Mouse (Mus musculus): Measurements from ENCODE around the gene Tmem51.

DNA sequence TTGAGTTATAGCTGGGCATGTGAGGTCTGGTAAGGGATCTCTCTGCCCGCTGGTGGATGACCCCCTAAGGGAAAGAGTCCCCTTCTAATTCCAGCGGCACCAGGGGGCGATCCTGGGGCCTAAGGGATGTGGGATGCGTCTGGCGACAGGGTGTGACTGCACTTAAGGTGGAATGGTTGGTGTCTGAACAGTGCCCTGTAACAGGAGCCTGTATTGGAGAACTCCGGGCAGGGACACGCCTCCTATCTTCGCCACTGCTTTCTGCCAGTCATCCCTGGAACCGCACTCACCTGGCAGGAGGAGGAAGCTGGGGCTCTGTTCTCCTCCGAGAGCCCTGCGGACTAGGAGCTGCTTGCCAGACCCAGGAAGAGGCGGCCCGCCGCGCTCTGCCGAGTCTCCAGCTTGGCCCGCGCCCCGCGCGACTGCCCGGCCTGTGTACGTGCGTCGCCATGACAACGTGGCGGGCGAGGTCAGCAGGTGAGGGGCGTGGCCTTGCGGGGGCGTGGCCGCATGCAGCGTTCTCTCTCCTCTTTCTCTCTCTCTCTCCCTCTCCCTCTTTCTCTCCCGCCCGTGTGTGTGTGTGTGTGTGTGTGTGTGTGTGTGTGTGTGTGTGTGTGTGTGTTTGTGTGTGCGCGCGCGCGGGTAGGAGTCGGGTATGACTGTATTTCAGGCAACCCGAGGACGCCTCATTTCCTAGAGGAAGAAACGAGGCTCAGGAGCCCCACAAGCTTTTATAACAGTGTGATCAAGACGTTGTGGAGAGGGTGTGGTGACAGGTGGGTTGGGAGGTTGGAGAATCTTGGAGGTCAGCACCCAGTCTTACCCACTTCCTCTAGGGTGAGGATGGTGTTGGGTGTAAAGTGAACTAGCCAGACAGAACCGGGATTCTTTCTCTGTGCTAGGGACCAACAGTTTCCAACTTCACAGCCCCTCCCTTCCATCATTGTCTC is 69.2 kb downstream of the Tmem51 start, which contains the start of gene Fhad1:
- TF ChIP-seq CTCF (IDR thresholded peaks at IDR 0.05 in 2 of 3, conservative IDR thresholded peaks at IDR 0.05 in 1 of 3; ENCODE audit: control insufficient read depth in 1 of 3, insufficient read depth in 1 of 3, low read depth in 2 of 3, low read length in 3 of 3, poor library complexity in 1 of 3, severe bottlenecking in 1 of 3) (no peak), EP300 (IDR thresholded peaks at IDR 0.05; ENCODE audit: low read depth in 1 of 2, low read length in 2 of 2) (no peak)

Data from MEL (cell line).